Mouse (Mus musculus): ENCODE data around the gene Cep152.

DNA sequence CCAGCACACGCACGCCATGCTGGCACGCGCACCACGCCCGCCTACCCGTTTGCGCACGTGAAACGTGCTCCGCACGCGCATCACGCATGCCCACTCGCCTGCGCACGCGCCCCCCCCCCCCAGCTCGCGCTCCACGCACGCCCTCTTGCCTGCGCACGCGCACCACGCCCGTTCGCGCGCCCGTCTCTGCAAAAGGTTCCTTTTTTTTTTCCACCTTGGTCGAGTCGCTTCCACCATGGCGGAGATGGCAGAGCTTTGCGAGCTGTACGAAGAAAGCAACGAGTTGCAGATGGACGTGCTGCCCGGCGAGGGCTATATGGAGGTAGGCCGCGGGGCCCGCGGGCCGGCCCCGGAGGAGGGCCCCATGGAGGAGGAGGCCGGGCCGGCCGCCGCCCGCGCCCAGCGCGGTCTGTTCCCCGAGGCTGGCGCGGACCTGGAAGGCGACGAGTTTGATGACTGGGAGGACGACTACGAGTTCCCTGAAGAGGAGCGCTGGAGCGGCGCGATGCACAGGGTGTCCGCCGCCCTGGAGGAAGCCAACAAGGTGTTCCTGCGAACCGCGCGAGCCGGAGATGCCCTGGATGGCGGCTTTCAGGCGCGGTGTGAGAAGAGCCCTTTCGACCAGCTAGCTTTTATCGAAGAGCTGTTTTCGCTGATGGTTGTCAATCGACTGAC, 48.2 kb upstream of the Cep152 start, which contains the start of gene Eid1:
- TF ChIP-seq CTCF (IDR thresholded peaks at IDR 0.05; ENCODE audit: extremely low read depth, insufficient read depth, low read length) (no peak), POLR2A (IDR thresholded peaks at IDR 0.05; ENCODE audit: extremely low read depth, insufficient read depth, low read length) (peak; percentile 91)

Measured in cortical plate, adult 2 months (tissue).